Mouse (Mus musculus) cerebral cortex, adult 2 months (tissue): ENCODE results near the gene Kitl.

Source experiments
- WGBS: fragments of 180-500 bp; shearing (Covaris S2); methylation state at CpG from one replicate; pipeline ENCODE4 v1.1.7; 2018; 5-methylcytosine and 5-hydroxymethylcytosine counted together

The Kitl gene

GRCm38 (mm10) chr10:100015370-100016325 is at the start of gene Kitl:
Gene Kitl (plus strand): TSS chr10:100015630.
- under 1% methylated on average over 70 of the region's 70 CpGs for WGBS

GRCm38 (mm10) chr10:99972866-99973265 is 42.6 kb upstream of the Kitl start:
- 80% methylated on average over 8 of the region's 8 CpGs for WGBS

GRCm38 (mm10) chr10:99980096-99980495 is 35.3 kb upstream of the Kitl start:
- WGBS = 62% methylated on average over 3 of the region's 3 CpGs

GRCm38 (mm10) chr10:99980916-99981315 is 34.5 kb upstream of the Kitl start:
- WGBS = 93% methylated on average over 2 of the region's 2 CpGs

- 89% methylated on average over 5 of the region's 5 CpGs for whole genome bisulfite sequencing
These were observed 33.5 kb upstream of the Kitl start for GRCm38 (mm10) chr10:99981887-99982286.

GRCm38 (mm10) chr10:99986745-99987144 is 28.7 kb upstream of the Kitl start:
- 73% methylated on average over 8 of the region's 8 CpGs for WGBS

GRCm38 (mm10) chr10:99992121-99992520 is 23.3 kb upstream of the Kitl start:
- WGBS = 86% methylated on average over 9 of the region's 9 CpGs

- 90% methylated on average over 4 of the region's 4 CpGs for WGBS
These were observed 14.0 kb upstream of the Kitl start for GRCm38 (mm10) chr10:100001452-100001851.

GRCm38 (mm10) chr10:100003797-100004196 is 11.6 kb upstream of the Kitl start:
- 92% methylated on average over 4 of the region's 4 CpGs for WGBS

- 63% methylated on average over 6 of the region's 6 CpGs for WGBS
These were observed 5.7 kb upstream of the Kitl start for GRCm38 (mm10) chr10:100009681-100010080.

GRCm38 (mm10) chr10:100010291-100010690 is 5.1 kb upstream of the Kitl start:
- WGBS = 53% methylated on average over 9 of the region's 9 CpGs

GRCm38 (mm10) chr10:100014096-100014495 is 1.3 kb upstream of the Kitl start:
- 72% methylated on average over 2 of the region's 2 CpGs for WGBS

GRCm38 (mm10) chr10:100016326-100016709 is 888 bp downstream of the Kitl start:
- WGBS = under 1% methylated on average over 28 of the region's 28 CpGs

- WGBS = 21% methylated on average over 13 of the region's 13 CpGs
These were observed 1.7 kb downstream of the Kitl start for GRCm38 (mm10) chr10:100016941-100017770.

GRCm38 (mm10) chr10:100017771-100018070 is 2.3 kb downstream of the Kitl start:
- 24% methylated on average over 10 of the region's 10 CpGs for WGBS

GRCm38 (mm10) chr10:100018493-100018892 is 3.1 kb downstream of the Kitl start:
- 37% methylated on average over 5 of the region's 5 CpGs for WGBS

- WGBS = 28% methylated on average over 17 of the region's 17 CpGs
These were observed 4.1 kb downstream of the Kitl start for GRCm38 (mm10) chr10:100019246-100020195.

- WGBS = 31% methylated on average over 11 of the region's 11 CpGs
These were observed 6.8 kb downstream of the Kitl start for GRCm38 (mm10) chr10:100022090-100022834.

GRCm38 (mm10) chr10:100022835-100023093 is 7.3 kb downstream of the Kitl start:
- WGBS = 71% methylated on average over 1 of the region's 1 CpGs

GRCm38 (mm10) chr10:100025665-100026064 is 10.2 kb downstream of the Kitl start:
- 71% methylated on average over 8 of the region's 8 CpGs for WGBS

GRCm38 (mm10) chr10:100026778-100027177 is 11.3 kb downstream of the Kitl start:
- WGBS = 90% methylated on average over 1 of the region's 1 CpGs
